Mouse (Mus musculus) intestine, postnatal 0 days (tissue): ENCODE measurements at regions not wholly inside any gene's neighbourhood (a gene's known extent, or its start where the extent isn't known, plus 50 kb on each side); places are given as distances from the start of the nearest gene placed in this dataset.

ENCODE experiments used
- ATAC-seq: fragments of 200-750 bp; cut with Nextera tagmentation; 2 replicates; pipeline ENCODE4 v1.8.0; 2017; ENCODE audit warnings: mild to moderate bottlenecking, moderate TSS enrichment, moderate library complexity
- H3K27ac ChIP-seq: fragments of 300-500 bp; sonication (generic); 2 replicates; pipeline ENCODE4 v1.5.1; 2014; ENCODE audit warnings: mild to moderate bottlenecking, low read depth, low read length, moderate library complexity
- H3K27me3 ChIP-seq: fragments of 300-500 bp; sonication (generic); replicated peaks from 2 replicates; pipeline ENCODE4 v1.6.1; 2014; ENCODE audit warnings: low read length, mixed read lengths; ENCODE audit not compliant: control insufficient read depth, insufficient read depth
- H3K36me3 ChIP-seq: fragments of 300-500 bp; sonication (generic); 2 replicates; pipeline ENCODE4 v1.6.1; 2014; ENCODE audit warnings: mild to moderate bottlenecking, moderate library complexity; ENCODE audit not compliant: control insufficient read depth, insufficient read depth
- H3K4me1 ChIP-seq: fragments of 300-500 bp; sonication (generic); replicated peaks from 2 replicates; pipeline ENCODE4 v1.6.1; 2014; ENCODE audit warnings: antibody characterized with exemption, low read length, mixed read lengths; ENCODE audit not compliant: control insufficient read depth, insufficient read depth
- H3K4me2 ChIP-seq: fragments of 300-500 bp; sonication (generic); replicated peaks from 2 replicates; pipeline ENCODE4 v1.6.1; 2014; ENCODE audit warnings: low read depth, mild to moderate bottlenecking, moderate library complexity
- H3K4me3 ChIP-seq: fragments of 300-500 bp; sonication (generic); 2 replicates; pipeline ENCODE4 v1.5.1; 2014; ENCODE audit warnings: low read depth, low read length
- H3K9ac ChIP-seq: fragments of 300-500 bp; sonication (generic); 2 replicates; pipeline ENCODE4 v1.6.1; 2014; ENCODE audit warnings: mild to moderate bottlenecking, low read depth, low read length
- H3K9me3 ChIP-seq: fragments of 300-500 bp; sonication (generic); 2 replicates; pipeline ENCODE4 v1.6.1; 2016; ENCODE audit warnings: mixed run types; ENCODE audit not compliant: control insufficient read depth
- CTCF ChIP-seq: sonication (generic); IDR thresholded peaks from 2 replicates; pipeline ENCODE4 v1.5.1; 2016; ENCODE audit warnings: low read depth, mild to moderate bottlenecking, control low read depth, antibody characterized with exemption, moderate library complexity
- WGBS: fragments of 180-500 bp; shearing (Covaris S2); extraction: QIAGEN DNeasy Blood & Tissue Kit; methylation state at CpG from one replicate; pipeline ENCODE4 v1.1.7; 2014; 5-methylcytosine and 5-hydroxymethylcytosine counted together

GRCm38 (mm10) chr2:144895254-144895653, 71.8 kb downstream of the Scp2d1 start:
- no peak for TF ChIP-seq CTCF
- Histone ChIP-seq H3K36me3 (no peaks in the 10 kb centered on the region), H3K4me1 (no peaks in the 10 kb centered on the region), H3K9me3 (no peaks in the 10 kb centered on the region), H3K4me2 (no peak overlapping the region), H3K27ac (no peak overlapping the region), H3K4me3 (no peak overlapping the region), H3K9ac (no peak overlapping the region), H3K27me3 (no peaks in the 10 kb centered on the region)
- ATAC-seq = peak; percentile 86
- WGBS = 45% methylated on average over 4 of the region's 4 CpGs

GRCm38 (mm10) chr2:144896430-144896829, 73.0 kb downstream of the Scp2d1 start:
- Histone ChIP-seq H3K4me1 (no peaks in the 10 kb centered on the region), H3K4me3 (no peak overlapping the region), H3K27me3 (no peaks in the 10 kb centered on the region), H3K4me2 (no peak overlapping the region), H3K27ac (no peak overlapping the region), H3K36me3 (no peaks in the 10 kb centered on the region), H3K9ac (no peak overlapping the region), H3K9me3 (no peaks in the 10 kb centered on the region)
- ATAC-seq = no peak
- WGBS = 89% methylated on average over 2 of the region's 2 CpGs
- 0 out of 2 replicates have a peak, but pooled peaks have one; percentile 22 for TF ChIP-seq CTCF

- peak; percentile 77 for ATAC-seq
- Histone ChIP-seq H3K27ac (no peak overlapping the region), H3K27me3 (no peaks in the 10 kb centered on the region), H3K4me1 (no peaks in the 10 kb centered on the region), H3K9ac (no peak overlapping the region), H3K9me3 (no peaks in the 10 kb centered on the region), H3K4me2 (no peak overlapping the region), H3K36me3 (no peaks in the 10 kb centered on the region), H3K4me3 (no peak overlapping the region)
- WGBS = 43% methylated on average over 6 of the region's 6 CpGs
- no peak for TF ChIP-seq CTCF
Measured at GRCm38 (mm10) chr2:144906786-144907185, 83.3 kb downstream of the Scp2d1 start.

GRCm38 (mm10) chr2:144945840-144946239, 122.4 kb downstream of the Scp2d1 start:
- H3K9ac ChIP-seq = no peak overlapping the region
- H3K4me2 ChIP-seq = no peak overlapping the region
- H3K4me3 ChIP-seq = no peak overlapping the region
- no peak for TF ChIP-seq CTCF
- no peak for ATAC-seq
- no peaks in the 10 kb centered on the region for H3K9me3 ChIP-seq
- no peaks in the 10 kb centered on the region for H3K36me3 ChIP-seq
- H3K4me1 ChIP-seq = no peaks in the 10 kb centered on the region
- no peak overlapping the region for H3K27ac ChIP-seq
- 74% methylated on average over 3 of the region's 3 CpGs for WGBS
- no peaks in the 10 kb centered on the region for H3K27me3 ChIP-seq

- H3K4me2 ChIP-seq = no peak overlapping the region
- H3K9me3 ChIP-seq = no peaks in the 10 kb centered on the region
- no peak overlapping the region for H3K9ac ChIP-seq
- TF ChIP-seq CTCF = no peak
- H3K27me3 ChIP-seq = no peaks in the 10 kb centered on the region
- ATAC-seq = no peak
- H3K4me3 ChIP-seq = no peak overlapping the region
- no peaks in the 10 kb centered on the region for H3K36me3 ChIP-seq
- no peak overlapping the region for H3K27ac ChIP-seq
- H3K4me1 ChIP-seq = no peaks in the 10 kb centered on the region
- 87% methylated on average over 1 of the region's 1 CpGs for WGBS
Measured at GRCm38 (mm10) chr2:144946468-144946867, 123.0 kb downstream of the Scp2d1 start.

GRCm38 (mm10) chr2:144949232-144949631, 125.8 kb downstream of the Scp2d1 start:
- Histone ChIP-seq H3K4me1 (no peaks in the 10 kb centered on the region), H3K27ac (no peak overlapping the region), H3K9me3 (no peaks in the 10 kb centered on the region), H3K9ac (no peak overlapping the region), H3K36me3 (no peaks in the 10 kb centered on the region), H3K27me3 (no peaks in the 10 kb centered on the region), H3K4me2 (no peak overlapping the region), H3K4me3 (no peak overlapping the region)
- no peak for ATAC-seq
- no peak for TF ChIP-seq CTCF
- WGBS = 42% methylated on average over 2 of the region's 2 CpGs
